Mouse (Mus musculus): ENCODE measurements around the gene Mboat2. TPM values are rescaled to one million over a fixed set of nuclear protein-coding genes. Genes with fewer than 3 reads are reported as not detected.
A peak's percentile ranks its signal among the peaks of the same experiment; 100 is the strongest.

The Mboat2 gene
- polyA plus RNA-seq, 1 experiment from 2014 or later, result 49.9 TPM

DNA sequence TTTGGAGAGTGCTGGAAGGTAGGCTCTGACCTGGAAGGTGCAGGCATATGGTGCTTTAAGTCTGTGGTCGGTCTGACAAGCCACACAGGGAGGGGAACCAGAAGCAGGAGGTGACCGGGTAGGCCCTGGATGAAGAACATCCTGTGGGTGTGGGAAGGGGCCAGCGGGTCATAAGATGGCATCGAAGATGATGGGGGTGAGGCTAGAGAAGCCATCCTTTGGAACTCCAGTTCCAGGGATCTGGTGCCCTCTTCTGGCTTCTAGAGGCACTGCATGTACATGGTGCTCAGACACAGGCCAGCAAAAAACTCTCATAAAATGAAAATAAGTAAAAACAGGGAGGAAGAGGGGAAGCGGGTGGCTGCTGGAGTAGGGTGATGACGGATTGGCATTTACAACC is 121.5 kb downstream of the Mboat2 start:
- Histone ChIP-seq H3K4me3 (no peak overlapping the region), H3K27me3 (no peaks in the 10 kb centered on the region), H3K27ac (no peak overlapping the region), H3K4me1 (no peaks in the 10 kb centered on the region), H3K9ac (no peak overlapping the region), H3K9me3 (no peaks in the 10 kb centered on the region), H3K4me2 (no peak overlapping the region), H3K36me3 (peaks cover 75% of the 10 kb centered on the region)
- WGBS, result 47% methylated on average over 6 of the region's 6 CpGs
- no peak for ATAC-seq (ENCODE audit: insufficient number of reproducible peaks, insufficient read depth, low FRiP score, low TSS enrichment, low read depth)

DNA sequence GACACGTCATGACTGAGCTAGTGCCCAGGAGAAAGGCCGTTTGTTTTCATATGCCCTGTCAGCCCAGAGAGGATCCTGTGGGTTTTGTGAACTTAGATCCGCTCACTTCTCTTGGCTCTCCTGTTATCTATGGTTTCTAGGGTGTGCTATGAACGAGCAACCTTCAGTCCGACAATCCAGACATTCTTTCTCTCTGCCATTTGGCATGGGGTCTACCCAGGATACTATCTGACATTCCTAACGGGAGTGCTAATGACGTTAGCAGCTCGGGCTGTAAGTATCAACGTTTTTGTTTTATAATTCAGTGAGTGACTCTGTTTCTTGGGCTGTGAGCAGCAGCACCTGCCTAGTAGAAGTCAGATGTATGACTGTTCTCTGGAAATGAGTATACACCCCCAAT is 124.5 kb downstream of the Mboat2 start:
- WGBS, result 85% methylated on average over 9 of the region's 9 CpGs
- Histone ChIP-seq H3K36me3 (peaks cover 77% of the 10 kb centered on the region), H3K9ac (no peak overlapping the region)

DNA sequence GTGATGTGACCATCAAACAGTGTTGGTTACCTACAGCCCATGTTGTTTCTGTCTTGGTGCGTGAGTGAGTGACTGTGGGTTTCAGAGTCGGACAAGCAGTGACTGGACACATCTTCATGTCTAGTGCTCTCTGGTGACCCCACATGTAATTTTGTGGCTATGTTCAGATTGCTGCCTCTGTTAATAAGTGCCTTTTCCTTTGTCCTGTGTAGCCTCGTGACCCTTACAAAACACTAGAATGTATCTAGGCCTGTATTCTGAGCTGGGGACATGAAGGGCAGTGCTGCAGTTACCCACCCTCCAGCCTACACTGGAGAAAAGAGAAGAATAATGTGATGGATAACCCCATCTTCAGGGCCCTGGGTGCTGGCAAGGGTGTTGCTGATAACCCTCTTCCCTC is 127.8 kb downstream of the Mboat2 start:
- no peak overlapping the region for H3K9ac ChIP-seq
- no peak for ATAC-seq (ENCODE audit: insufficient number of reproducible peaks, insufficient read depth, low FRiP score, low TSS enrichment, low read depth)
- no peak overlapping the region for H3K27ac ChIP-seq
- H3K27me3 ChIP-seq, result no peaks in the 10 kb centered on the region
- no peaks in the 10 kb centered on the region for H3K9me3 ChIP-seq
- 89% methylated on average over 3 of the region's 3 CpGs for WGBS
- no peak overlapping the region for H3K4me3 ChIP-seq
- no peaks in the 10 kb centered on the region for H3K4me1 ChIP-seq
- H3K36me3 ChIP-seq, result peaks cover 48% of the 10 kb centered on the region
- H3K4me2 ChIP-seq, result no peak overlapping the region

More for the DNA sequence above, 124.5 kb downstream of the Mboat2 start:
- Histone ChIP-seq H3K4me1 (no peaks in the 10 kb centered on the region), H3K27ac (no peak overlapping the region), H3K4me2 (no peak overlapping the region), H3K4me3 (no peak overlapping the region), H3K9me3 (no peaks in the 10 kb centered on the region), H3K27me3 (no peaks in the 10 kb centered on the region)
- no peak for ATAC-seq (ENCODE audit: insufficient number of reproducible peaks, insufficient read depth, low FRiP score, low TSS enrichment, low read depth)

DNA sequence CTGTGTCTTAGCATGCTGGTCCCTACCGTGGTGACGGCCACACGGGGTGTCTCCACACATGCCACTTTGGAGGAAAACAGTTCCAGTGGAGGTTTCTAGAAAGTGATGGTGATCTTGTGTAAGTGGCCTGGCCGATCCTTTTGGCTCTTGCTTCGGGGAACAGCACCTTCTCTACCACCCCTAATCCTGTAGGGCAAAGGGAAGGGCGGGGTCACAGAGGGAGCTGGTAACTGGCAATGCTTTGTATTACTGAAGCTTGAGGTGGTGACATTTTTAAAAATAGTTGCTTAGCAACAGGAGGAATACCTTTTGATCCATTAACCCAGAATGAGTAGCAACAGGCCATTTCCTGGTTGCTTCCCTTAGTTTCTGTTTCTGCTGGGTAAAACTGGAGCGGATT is 131.1 kb downstream of the Mboat2 start:
- Histone ChIP-seq H3K4me3 (no peak overlapping the region), H3K9ac (no peak overlapping the region), H3K4me2 (no peak overlapping the region), H3K27ac (no peak overlapping the region), H3K9me3 (no peaks in the 10 kb centered on the region), H3K27me3 (no peaks in the 10 kb centered on the region), H3K36me3 (peaks cover 21% of the 10 kb centered on the region), H3K4me1 (no peaks in the 10 kb centered on the region)
- ATAC-seq (ENCODE audit: insufficient number of reproducible peaks, insufficient read depth, low FRiP score, low TSS enrichment, low read depth), result no peak
- WGBS, result 91% methylated on average over 7 of the region's 7 CpGs

DNA sequence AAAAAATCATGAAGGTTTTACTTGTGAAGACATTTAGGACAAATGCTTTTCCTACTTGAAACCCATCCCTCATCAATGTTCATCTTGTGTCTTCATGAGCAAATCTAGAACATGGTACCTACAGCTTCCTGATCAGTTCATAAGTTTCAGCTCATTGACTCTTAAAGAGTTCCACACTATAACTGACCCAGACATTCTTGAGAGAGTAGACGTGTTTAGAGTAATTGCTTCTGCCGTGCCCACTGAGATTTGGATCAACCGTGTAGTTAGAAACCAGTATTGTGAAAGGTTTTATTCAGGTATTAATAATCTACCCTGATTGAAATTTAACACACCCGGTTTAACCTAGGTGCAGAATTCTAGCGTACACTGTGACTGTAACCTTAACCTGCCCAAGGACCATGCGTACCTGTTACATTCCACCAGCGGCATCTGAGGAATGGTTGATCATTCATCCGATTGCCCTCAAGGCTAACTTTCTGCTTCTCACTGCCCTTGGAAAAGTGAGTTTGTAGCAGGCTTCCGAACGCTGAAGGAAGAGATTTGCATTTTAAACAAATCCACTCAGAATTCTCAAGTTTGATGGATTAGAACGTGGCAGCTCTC is 131.8 kb downstream of the Mboat2 start:
- no peak overlapping the region for H3K27ac ChIP-seq
- H3K27me3 ChIP-seq, result no peaks in the 10 kb centered on the region
- no peak for ATAC-seq (ENCODE audit: insufficient number of reproducible peaks, insufficient read depth, low FRiP score, low TSS enrichment, low read depth)
- peaks cover 16% of the 10 kb centered on the region; the same call in 1 of the 2 replicates for H3K36me3 ChIP-seq
- H3K4me2 ChIP-seq, result no peak overlapping the region
- no peaks in the 10 kb centered on the region for H3K4me1 ChIP-seq
- 71% methylated on average over 11 of the region's 11 CpGs for WGBS
- H3K9ac ChIP-seq, result no peak overlapping the region
- no peaks in the 10 kb centered on the region for H3K9me3 ChIP-seq
- H3K4me3 ChIP-seq, result no peak overlapping the region

DNA sequence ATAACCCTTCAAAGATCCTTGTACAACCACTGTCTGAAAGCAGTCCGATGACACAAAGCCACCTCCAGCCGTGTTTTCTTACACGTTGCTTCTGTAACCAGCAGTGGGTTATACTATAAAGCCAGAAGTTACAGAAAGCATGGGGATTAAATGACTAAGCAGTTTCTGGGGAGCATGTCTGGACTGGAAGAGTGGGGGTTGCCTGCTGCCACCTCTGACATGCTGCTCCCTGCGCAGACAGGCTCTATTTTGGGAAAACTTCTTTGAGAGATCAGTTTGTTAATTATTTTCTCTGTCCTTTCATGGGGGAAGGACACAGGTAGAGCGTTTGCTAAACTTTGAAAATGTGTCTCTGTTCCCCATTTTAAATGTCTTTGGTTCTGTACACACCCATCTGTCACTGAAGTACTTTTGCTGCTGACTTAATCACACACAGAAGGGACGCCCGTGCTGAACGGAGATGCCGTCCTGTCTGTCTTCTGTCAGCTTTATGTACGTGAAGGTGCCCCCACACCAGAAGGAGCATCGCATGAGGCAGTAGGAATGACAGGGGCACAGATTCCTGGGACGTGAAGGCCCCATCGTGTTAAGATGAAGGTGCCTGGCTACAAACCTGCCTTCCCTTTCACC is 132.8 kb downstream of the Mboat2 start:
- Histone ChIP-seq H3K9me3 (no peaks in the 10 kb centered on the region), H3K4me1 (no peaks in the 10 kb centered on the region), H3K4me3 (no peak overlapping the region), H3K4me2 (peak overlapping the region; percentile 3; the same call in 1 of the 2 replicates), H3K36me3 (peaks cover 13% of the 10 kb centered on the region; the same call in 1 of the 2 replicates), H3K27ac (peak overlapping the region; percentile 65), H3K9ac (no peak overlapping the region), H3K27me3 (no peaks in the 10 kb centered on the region)
- 50% methylated on average over 13 of the region's 13 CpGs for WGBS
- ATAC-seq (ENCODE audit: insufficient number of reproducible peaks, insufficient read depth, low FRiP score, low TSS enrichment, low read depth), result no peak

DNA sequence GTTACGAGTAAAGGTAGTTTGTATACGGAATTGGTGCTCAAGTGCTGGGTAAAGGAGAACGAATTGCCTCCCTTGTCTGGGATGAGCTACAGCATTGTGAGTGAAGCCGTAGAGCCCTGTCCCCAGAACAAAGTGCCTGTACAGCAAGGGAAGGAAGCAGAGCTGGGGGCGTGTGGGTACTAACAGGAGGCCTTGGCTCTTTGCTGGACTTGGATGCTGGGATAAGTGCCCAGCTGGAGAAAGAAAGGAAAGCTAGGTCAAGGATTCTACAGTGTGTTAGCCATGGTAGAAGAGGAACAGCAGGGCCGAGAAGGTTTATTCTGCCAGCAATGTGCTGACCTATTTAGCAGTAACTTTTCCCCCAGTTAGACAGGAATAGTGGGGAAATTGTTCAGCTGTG is 134.7 kb downstream of the Mboat2 start:
- H3K4me3 ChIP-seq, result no peak overlapping the region
- H3K4me2 ChIP-seq, result no peak overlapping the region
- no peaks in the 10 kb centered on the region for H3K9me3 ChIP-seq
- H3K4me1 ChIP-seq, result no peaks in the 10 kb centered on the region
- 86% methylated on average over 6 of the region's 6 CpGs for WGBS
- H3K27ac ChIP-seq, result no peak overlapping the region
- no peak overlapping the region for H3K9ac ChIP-seq
- no peaks in the 10 kb centered on the region for H3K27me3 ChIP-seq
- no peaks in the 10 kb centered on the region for H3K36me3 ChIP-seq
- ATAC-seq (ENCODE audit: insufficient number of reproducible peaks, insufficient read depth, low FRiP score, low TSS enrichment, low read depth), result no peak

DNA sequence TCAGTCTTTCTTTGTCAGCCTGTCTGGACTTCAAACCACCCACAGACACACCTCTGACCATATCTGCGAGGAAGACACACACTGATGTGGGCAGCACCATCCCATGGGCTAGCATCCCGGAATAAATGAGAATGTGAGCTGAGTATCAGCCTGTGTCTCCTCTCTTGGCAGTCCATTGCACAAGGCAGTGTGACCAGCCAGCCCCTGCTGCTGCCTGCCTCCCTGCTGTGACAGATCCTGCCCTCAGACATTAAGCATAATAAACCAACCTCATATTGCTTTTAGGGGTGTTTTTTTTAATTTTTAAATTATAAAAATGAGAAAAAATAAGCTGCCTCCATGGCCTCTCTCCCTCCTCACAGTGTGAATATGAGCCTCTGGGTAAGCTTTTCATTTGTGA is 135.4 kb downstream of the Mboat2 start:
- H3K9ac ChIP-seq, result no peak overlapping the region
- H3K4me3 ChIP-seq, result no peak overlapping the region
- no peak for ATAC-seq (ENCODE audit: insufficient number of reproducible peaks, insufficient read depth, low FRiP score, low TSS enrichment, low read depth)
- H3K36me3 ChIP-seq, result no peaks in the 10 kb centered on the region
- H3K27me3 ChIP-seq, result no peaks in the 10 kb centered on the region
- H3K9me3 ChIP-seq, result no peaks in the 10 kb centered on the region
- H3K27ac ChIP-seq, result no peak overlapping the region
- no peak overlapping the region for H3K4me2 ChIP-seq
- H3K4me1 ChIP-seq, result no peaks in the 10 kb centered on the region
- WGBS, result 86% methylated on average over 2 of the region's 2 CpGs

DNA sequence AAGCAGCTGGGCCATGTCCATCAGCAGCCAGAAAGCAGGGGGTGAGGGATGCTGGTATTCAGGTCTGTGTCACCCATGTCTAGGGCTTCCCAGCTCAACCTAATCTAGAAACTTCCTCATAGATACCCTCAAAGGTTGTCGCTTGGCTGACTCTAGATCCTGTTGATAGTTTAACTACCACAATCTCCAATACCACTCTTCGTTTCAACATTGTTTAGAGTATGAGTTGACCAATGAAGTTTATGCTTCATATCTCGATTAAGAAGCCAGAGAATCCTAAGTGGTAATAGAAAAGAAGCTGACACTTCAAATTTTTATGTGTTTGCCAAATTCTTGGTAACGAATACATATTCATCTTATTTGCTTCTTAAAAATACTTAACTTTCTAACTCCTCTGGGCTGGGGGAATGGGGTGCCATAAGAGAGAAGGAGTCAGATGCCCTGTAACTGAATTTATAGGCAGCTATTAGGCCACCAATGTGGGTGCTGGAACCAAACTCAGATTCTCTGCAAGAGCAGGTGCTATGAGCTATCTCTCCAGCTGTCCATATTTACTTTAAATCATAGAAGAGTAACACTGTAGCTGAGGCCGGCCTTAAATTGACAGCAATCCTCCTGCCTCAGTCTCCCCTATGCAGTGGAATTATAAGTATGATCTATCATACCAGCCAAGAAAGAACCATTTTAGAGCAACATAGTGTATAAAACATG is 141.0 kb downstream of the Mboat2 start:
- Histone ChIP-seq H3K4me3 (no peak overlapping the region), H3K4me2 (no peak overlapping the region), H3K9me3 (no peaks in the 10 kb centered on the region), H3K36me3 (no peaks in the 10 kb centered on the region), H3K27me3 (no peaks in the 10 kb centered on the region), H3K27ac (no peak overlapping the region), H3K4me1 (0 out of 2 replicates have a peak, but pooled peaks cover 7% of the 10 kb centered on the region), H3K9ac (no peak overlapping the region)
- WGBS, result 86% methylated on average over 5 of the region's 5 CpGs
- no peak for ATAC-seq (ENCODE audit: insufficient number of reproducible peaks, insufficient read depth, low FRiP score, low TSS enrichment, low read depth)

DNA sequence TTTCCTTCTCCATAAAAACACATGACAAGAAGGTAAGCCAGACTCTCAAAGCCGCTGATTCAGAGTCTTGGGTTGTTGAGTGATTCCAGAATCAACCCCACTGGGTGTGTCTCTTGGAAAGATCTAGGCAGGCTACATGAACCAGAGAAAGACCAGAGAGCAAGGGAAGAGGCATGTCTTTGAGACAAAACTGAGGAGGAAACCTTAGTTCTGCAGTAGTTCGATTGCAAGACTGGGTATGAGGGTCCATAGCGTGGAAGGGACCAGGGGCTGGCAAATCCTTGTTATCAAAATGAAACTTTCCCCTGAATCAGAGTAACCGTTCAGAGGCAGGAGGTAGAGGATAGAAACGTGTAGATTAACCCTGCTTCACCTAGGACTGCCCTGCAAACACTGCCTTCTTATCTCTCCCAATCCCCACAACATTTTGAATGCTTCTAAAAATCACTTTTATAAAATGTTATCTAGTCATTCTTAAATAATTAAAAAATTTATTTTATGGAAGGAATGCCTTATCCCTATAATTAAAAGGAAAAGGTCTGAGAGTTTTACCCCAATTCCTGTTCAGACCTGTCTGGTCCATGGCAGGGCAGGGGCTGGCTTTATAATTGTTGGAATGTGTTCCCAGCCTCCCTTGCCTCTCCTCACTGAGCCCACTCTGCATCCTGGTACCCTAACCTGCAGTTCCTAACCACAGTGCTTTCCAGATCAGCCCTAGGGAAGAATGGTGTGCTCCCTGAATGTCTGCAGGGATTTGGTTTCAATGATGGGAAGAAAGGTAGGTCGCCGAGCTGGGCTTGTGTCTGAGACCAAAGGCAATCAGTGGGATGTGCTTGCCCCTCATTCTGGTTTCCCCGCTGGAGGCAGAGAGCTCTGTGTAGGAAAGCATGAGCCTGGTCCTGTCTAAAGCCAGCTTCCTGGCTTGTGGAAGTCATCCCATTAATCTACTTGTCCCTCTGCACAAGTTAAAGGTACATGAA is 142.0 kb downstream of the Mboat2 start:
- no peak for ATAC-seq (ENCODE audit: insufficient number of reproducible peaks, insufficient read depth, low FRiP score, low TSS enrichment, low read depth)
- H3K9ac ChIP-seq, result no peak overlapping the region
- H3K4me1 ChIP-seq, result 0 out of 2 replicates have a peak, but pooled peaks cover 7% of the 10 kb centered on the region
- H3K4me3 ChIP-seq, result no peak overlapping the region
- no peaks in the 10 kb centered on the region for H3K9me3 ChIP-seq
- WGBS, result 63% methylated on average over 8 of the region's 8 CpGs
- no peaks in the 10 kb centered on the region for H3K27me3 ChIP-seq
- H3K36me3 ChIP-seq, result no peaks in the 10 kb centered on the region
- H3K4me2 ChIP-seq, result no peak overlapping the region
- H3K27ac ChIP-seq, result no peak overlapping the region

DNA sequence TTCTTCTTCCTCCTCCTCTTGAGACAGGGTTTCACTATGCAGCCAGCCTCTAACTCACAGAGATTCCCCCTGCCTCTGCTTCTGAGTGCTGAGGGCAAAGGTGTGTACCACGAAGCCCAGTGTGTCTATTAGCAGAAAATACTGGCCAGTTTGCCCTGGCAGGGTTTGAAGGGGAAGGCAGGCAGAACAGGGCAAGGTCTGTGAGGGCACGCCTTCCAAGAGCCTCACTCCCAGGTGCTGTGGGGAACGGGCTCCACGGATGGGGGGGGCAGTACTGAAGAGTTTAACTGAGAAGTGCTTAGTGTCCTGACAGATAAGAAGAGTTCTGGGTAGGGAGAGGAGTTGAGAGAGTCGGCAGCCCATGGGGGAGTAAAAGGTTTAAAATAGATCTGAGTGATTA is 142.9 kb downstream of the Mboat2 start:
- no peak overlapping the region for H3K27ac ChIP-seq
- H3K4me1 ChIP-seq, result 0 out of 2 replicates have a peak, but pooled peaks cover 7% of the 10 kb centered on the region
- H3K9ac ChIP-seq, result no peak overlapping the region
- ATAC-seq (ENCODE audit: insufficient number of reproducible peaks, insufficient read depth, low FRiP score, low TSS enrichment, low read depth), result no peak
- no peak overlapping the region for H3K4me2 ChIP-seq
- H3K9me3 ChIP-seq, result no peaks in the 10 kb centered on the region
- no peaks in the 10 kb centered on the region for H3K36me3 ChIP-seq
- WGBS, result 68% methylated on average over 5 of the region's 5 CpGs
- no peak overlapping the region for H3K4me3 ChIP-seq
- H3K27me3 ChIP-seq, result no peaks in the 10 kb centered on the region
